Mouse (Mus musculus): ENCODE results near the gene Mog. TPM values are rescaled to one million over a fixed set of nuclear protein-coding genes. Genes with fewer than 3 reads are reported as not detected.
"Not testable (repeated sequence)": the region's sequence is repeated elsewhere in the genome, so short reads cannot be mapped to it uniquely, and the experiment has no call there.

Gene Mog
- polyA plus RNA-seq, 1 experiment from 2014 or later = not detected

DNA sequence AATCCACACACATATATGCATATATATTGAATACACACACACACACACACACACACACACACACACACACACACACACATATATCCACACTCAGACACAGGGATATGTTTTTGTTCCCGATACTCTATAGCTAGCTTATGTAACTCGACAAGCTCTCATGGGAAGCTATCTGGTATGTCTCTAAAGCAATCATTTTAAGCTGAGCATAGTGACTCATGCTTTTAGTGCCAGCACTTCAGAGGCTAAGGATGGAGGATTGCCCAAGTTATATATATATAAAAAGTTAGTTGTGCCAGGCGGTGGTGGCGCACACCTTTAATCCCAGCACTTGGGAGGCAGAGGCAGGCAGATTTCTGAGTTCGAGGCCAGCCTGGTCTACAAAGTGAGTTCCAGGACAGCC is 4.0 kb downstream of the Mog start:
- H3K4me3 ChIP-seq (ENCODE audit: control insufficient read depth in 1 of 2, insufficient read depth in 1 of 2, low read depth in 1 of 2, low read length in 2 of 2); H3K27me3 ChIP-seq (ENCODE audit: control insufficient read depth, insufficient read depth, low read length); H3K36me3 ChIP-seq (ENCODE audit: control insufficient read depth, insufficient read depth, low read length); H3K4me1 ChIP-seq (ENCODE audit: control insufficient read depth in 2 of 2, insufficient read depth in 2 of 2, low read length in 2 of 2); ATAC-seq (ENCODE audit: insufficient number of reproducible peaks, insufficient read depth, low FRiP score, low read depth); H3K4me2 ChIP-seq (ENCODE audit: low read length); H3K27ac ChIP-seq (replicated peaks in 1 of 2; ENCODE audit: control insufficient read depth in 1 of 2, insufficient read depth in 1 of 2, low read depth in 2 of 2, low read length in 2 of 2); H3K9ac ChIP-seq (ENCODE audit: low read length); H3K9me3 ChIP-seq (ENCODE audit: control insufficient read depth, low read length): not testable (repeated sequence)
- 80% methylated on average over 5 of the region's 5 CpGs for WGBS

- Histone ChIP-seq H3K4me1 (ENCODE audit: control insufficient read depth in 2 of 2, insufficient read depth in 2 of 2, low read length in 2 of 2) (no peaks in the 10 kb centered on the region), H3K27ac (replicated peaks in 1 of 2; ENCODE audit: control insufficient read depth in 1 of 2, insufficient read depth in 1 of 2, low read depth in 2 of 2, low read length in 2 of 2) (no peak overlapping the region), H3K9ac (ENCODE audit: low read length) (no peak overlapping the region), H3K36me3 (ENCODE audit: control insufficient read depth, insufficient read depth, low read length) (no peaks in the 10 kb centered on the region), H3K9me3 (ENCODE audit: control insufficient read depth, low read length) (no peaks in the 10 kb centered on the region), H3K27me3 (ENCODE audit: control insufficient read depth, insufficient read depth, low read length) (no peaks in the 10 kb centered on the region), H3K4me3 (ENCODE audit: control insufficient read depth in 1 of 2, insufficient read depth in 1 of 2, low read depth in 1 of 2, low read length in 2 of 2) (no peak overlapping the region), H3K4me2 (ENCODE audit: low read length) (no peak overlapping the region)
- WGBS = 84% methylated on average over 3 of the region's 3 CpGs
- ATAC-seq (ENCODE audit: insufficient number of reproducible peaks, insufficient read depth, low FRiP score, low read depth) = no peak
Measured at GRCm38 (mm10) chr17:37018328-37018727, 4.9 kb downstream of the Mog start.

DNA sequence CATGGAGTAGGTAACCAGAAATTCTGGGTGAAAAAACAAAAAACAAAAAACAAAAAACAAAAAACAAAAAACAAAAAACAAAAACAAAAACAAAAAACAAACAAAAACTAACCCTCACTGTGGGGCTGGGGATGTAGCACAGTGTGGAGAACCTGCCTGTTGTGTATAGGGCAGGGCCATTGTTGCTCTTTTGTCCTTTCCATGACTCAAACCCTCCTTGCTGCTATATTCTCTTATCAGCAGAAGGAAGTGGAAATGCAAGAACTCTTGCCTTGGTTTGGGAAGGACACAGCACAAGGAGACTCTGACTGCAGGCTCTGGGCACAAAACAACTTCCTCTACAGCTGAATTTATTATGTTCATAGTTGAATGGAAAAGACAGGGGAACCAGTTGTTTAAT is 6.9 kb downstream of the Mog start:
- Histone ChIP-seq H3K9me3 (ENCODE audit: control insufficient read depth, low read length) (no peaks in the 10 kb centered on the region), H3K27me3 (ENCODE audit: control insufficient read depth, insufficient read depth, low read length) (no peaks in the 10 kb centered on the region), H3K9ac (ENCODE audit: low read length) (no peak overlapping the region), H3K36me3 (ENCODE audit: control insufficient read depth, insufficient read depth, low read length) (peaks cover 3% of the 10 kb centered on the region), H3K4me3 (ENCODE audit: control insufficient read depth in 1 of 2, insufficient read depth in 1 of 2, low read depth in 1 of 2, low read length in 2 of 2) (no peak overlapping the region), H3K27ac (replicated peaks in 1 of 2; ENCODE audit: control insufficient read depth in 1 of 2, insufficient read depth in 1 of 2, low read depth in 2 of 2, low read length in 2 of 2) (no peak overlapping the region), H3K4me2 (ENCODE audit: low read length) (no peak overlapping the region), H3K4me1 (ENCODE audit: control insufficient read depth in 2 of 2, insufficient read depth in 2 of 2, low read length in 2 of 2) (no peaks in the 10 kb centered on the region)
- no peak for ATAC-seq (ENCODE audit: insufficient number of reproducible peaks, insufficient read depth, low FRiP score, low read depth)

DNA sequence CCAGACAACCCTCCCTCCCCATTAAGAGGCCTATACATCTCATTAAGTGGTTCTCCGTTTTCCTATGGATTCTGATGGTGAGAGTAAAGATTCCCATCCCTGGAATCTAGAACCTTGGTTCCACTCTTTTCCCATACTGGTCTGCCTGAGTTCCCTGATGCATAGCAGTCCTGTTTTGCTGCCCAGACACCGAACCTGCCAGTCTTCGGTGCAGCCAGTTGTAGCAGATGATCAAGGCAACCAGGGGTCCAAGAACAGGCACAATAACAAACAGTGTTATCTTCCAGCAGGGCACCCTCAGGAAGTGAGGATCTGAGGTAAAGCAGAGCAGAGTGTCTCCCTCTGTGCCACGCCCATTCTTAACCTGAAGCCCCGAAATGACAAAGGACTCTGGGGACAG is 11.1 kb downstream of the Mog start:
- no peaks in the 10 kb centered on the region for H3K4me1 ChIP-seq (ENCODE audit: control insufficient read depth in 2 of 2, insufficient read depth in 2 of 2, low read length in 2 of 2)
- no peak overlapping the region for H3K4me3 ChIP-seq (ENCODE audit: control insufficient read depth in 1 of 2, insufficient read depth in 1 of 2, low read depth in 1 of 2, low read length in 2 of 2)
- H3K4me2 ChIP-seq (ENCODE audit: low read length) = no peak overlapping the region
- 42% methylated on average over 5 of the region's 5 CpGs for WGBS
- H3K27ac ChIP-seq (replicated peaks in 1 of 2; ENCODE audit: control insufficient read depth in 1 of 2, insufficient read depth in 1 of 2, low read depth in 2 of 2, low read length in 2 of 2) = no peak overlapping the region
- ATAC-seq (ENCODE audit: insufficient number of reproducible peaks, insufficient read depth, low FRiP score, low read depth) = no peak
- no peaks in the 10 kb centered on the region for H3K9me3 ChIP-seq (ENCODE audit: control insufficient read depth, low read length)
- no peak overlapping the region for H3K9ac ChIP-seq (ENCODE audit: low read length)
- H3K27me3 ChIP-seq (ENCODE audit: control insufficient read depth, insufficient read depth, low read length) = no peaks in the 10 kb centered on the region
- peaks cover 45% of the 10 kb centered on the region for H3K36me3 ChIP-seq (ENCODE audit: control insufficient read depth, insufficient read depth, low read length)

GRCm38 (mm10) chr17:37011719-37012118 is 11.5 kb downstream of the Mog start:
- H3K4me2 ChIP-seq (ENCODE audit: low read length) = no peak overlapping the region
- H3K27me3 ChIP-seq (ENCODE audit: control insufficient read depth, insufficient read depth, low read length) = no peaks in the 10 kb centered on the region
- 75% methylated on average over 3 of the region's 3 CpGs for WGBS
- no peaks in the 10 kb centered on the region for H3K4me1 ChIP-seq (ENCODE audit: control insufficient read depth in 2 of 2, insufficient read depth in 2 of 2, low read length in 2 of 2)
- no peaks in the 10 kb centered on the region for H3K9me3 ChIP-seq (ENCODE audit: control insufficient read depth, low read length)
- H3K9ac ChIP-seq (ENCODE audit: low read length) = no peak overlapping the region
- H3K4me3 ChIP-seq (ENCODE audit: control insufficient read depth in 1 of 2, insufficient read depth in 1 of 2, low read depth in 1 of 2, low read length in 2 of 2) = no peak overlapping the region
- no peak overlapping the region for H3K27ac ChIP-seq (replicated peaks in 1 of 2; ENCODE audit: control insufficient read depth in 1 of 2, insufficient read depth in 1 of 2, low read depth in 2 of 2, low read length in 2 of 2)
- no peak for ATAC-seq (ENCODE audit: insufficient number of reproducible peaks, insufficient read depth, low FRiP score, low read depth)
- peaks cover 47% of the 10 kb centered on the region for H3K36me3 ChIP-seq (ENCODE audit: control insufficient read depth, insufficient read depth, low read length)

DNA sequence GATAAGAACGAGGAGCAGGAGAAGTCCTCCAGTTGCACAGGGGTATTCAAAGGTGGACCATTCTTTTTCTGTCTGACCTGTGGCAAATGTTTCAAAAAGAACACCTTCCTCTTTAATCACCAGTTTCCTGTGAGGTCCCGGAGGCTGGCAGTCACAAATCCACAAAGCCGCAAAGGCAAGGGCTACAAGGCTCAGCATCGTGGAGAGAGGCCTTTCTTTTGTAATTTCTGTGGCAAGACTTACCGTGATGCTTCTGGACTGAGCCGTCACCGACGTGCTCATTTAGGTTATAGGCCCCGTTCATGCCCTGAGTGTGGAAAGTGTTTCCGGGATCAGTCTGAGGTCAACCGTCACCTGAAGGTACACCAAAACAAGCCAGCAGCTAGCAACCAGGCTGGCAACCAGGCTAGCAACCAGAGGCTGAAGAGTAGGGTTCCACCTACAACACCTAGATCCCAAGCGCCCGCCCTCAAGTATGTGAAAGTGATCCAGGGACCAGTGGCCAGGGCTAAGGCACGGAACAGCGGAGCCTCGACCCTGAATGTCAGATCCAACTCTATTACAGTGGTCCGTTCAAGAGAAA is 13.6 kb downstream of the Mog start:
- no peaks in the 10 kb centered on the region for H3K4me1 ChIP-seq (ENCODE audit: control insufficient read depth in 2 of 2, insufficient read depth in 2 of 2, low read length in 2 of 2)
- no peak overlapping the region for H3K4me2 ChIP-seq (ENCODE audit: low read length)
- H3K36me3 ChIP-seq (ENCODE audit: control insufficient read depth, insufficient read depth, low read length) = peaks cover 66% of the 10 kb centered on the region
- H3K27ac ChIP-seq (replicated peaks in 1 of 2; ENCODE audit: control insufficient read depth in 1 of 2, insufficient read depth in 1 of 2, low read depth in 2 of 2, low read length in 2 of 2) = no peak overlapping the region
- H3K9me3 ChIP-seq (ENCODE audit: control insufficient read depth, low read length) = no peaks in the 10 kb centered on the region
- H3K9ac ChIP-seq (ENCODE audit: low read length) = no peak overlapping the region
- no peak overlapping the region for H3K4me3 ChIP-seq (ENCODE audit: control insufficient read depth in 1 of 2, insufficient read depth in 1 of 2, low read depth in 1 of 2, low read length in 2 of 2)
- ATAC-seq (ENCODE audit: insufficient number of reproducible peaks, insufficient read depth, low FRiP score, low read depth) = no peak
- H3K27me3 ChIP-seq (ENCODE audit: control insufficient read depth, insufficient read depth, low read length) = no peaks in the 10 kb centered on the region
- WGBS = 89% methylated on average over 17 of the region's 17 CpGs

GRCm38 (mm10) chr17:37008161-37008560 is 15.0 kb downstream of the Mog start:
- H3K9ac ChIP-seq (ENCODE audit: low read length) = no peak overlapping the region
- peaks cover 69% of the 10 kb centered on the region for H3K36me3 ChIP-seq (ENCODE audit: control insufficient read depth, insufficient read depth, low read length)
- H3K4me1 ChIP-seq (ENCODE audit: control insufficient read depth in 2 of 2, insufficient read depth in 2 of 2, low read length in 2 of 2) = no peaks in the 10 kb centered on the region; a peak in 1 of 4 replicates
- H3K27me3 ChIP-seq (ENCODE audit: control insufficient read depth, insufficient read depth, low read length) = no peaks in the 10 kb centered on the region
- ATAC-seq (ENCODE audit: insufficient number of reproducible peaks, insufficient read depth, low FRiP score, low read depth) = no peak
- H3K4me2 ChIP-seq (ENCODE audit: low read length) = no peak overlapping the region
- no peak overlapping the region for H3K27ac ChIP-seq (replicated peaks in 1 of 2; ENCODE audit: control insufficient read depth in 1 of 2, insufficient read depth in 1 of 2, low read depth in 2 of 2, low read length in 2 of 2)
- H3K9me3 ChIP-seq (ENCODE audit: control insufficient read depth, low read length) = no peaks in the 10 kb centered on the region
- no peak overlapping the region for H3K4me3 ChIP-seq (ENCODE audit: control insufficient read depth in 1 of 2, insufficient read depth in 1 of 2, low read depth in 1 of 2, low read length in 2 of 2)
- 78% methylated on average over 6 of the region's 6 CpGs for WGBS

- Histone ChIP-seq H3K4me1 (ENCODE audit: control insufficient read depth in 2 of 2, insufficient read depth in 2 of 2, low read length in 2 of 2) (no peaks in the 10 kb centered on the region; a peak in 1 of 4 replicates), H3K27me3 (ENCODE audit: control insufficient read depth, insufficient read depth, low read length) (no peaks in the 10 kb centered on the region), H3K9ac (ENCODE audit: low read length) (peak overlapping the region; percentile 92), H3K4me3 (ENCODE audit: control insufficient read depth in 1 of 2, insufficient read depth in 1 of 2, low read depth in 1 of 2, low read length in 2 of 2) (peak overlapping the region; percentile 82 to 86), H3K9me3 (ENCODE audit: control insufficient read depth, low read length) (no peaks in the 10 kb centered on the region), H3K36me3 (ENCODE audit: control insufficient read depth, insufficient read depth, low read length) (peaks cover 36% of the 10 kb centered on the region), H3K27ac (replicated peaks in 1 of 2; ENCODE audit: control insufficient read depth in 1 of 2, insufficient read depth in 1 of 2, low read depth in 2 of 2, low read length in 2 of 2) (no peak overlapping the region), H3K4me2 (ENCODE audit: low read length) (peak overlapping the region; percentile 94)
- no peak for ATAC-seq (ENCODE audit: insufficient number of reproducible peaks, insufficient read depth, low FRiP score, low read depth)
- 39% methylated on average over 3 of the region's 4 CpGs for WGBS
Measured at GRCm38 (mm10) chr17:37003366-37003765, 19.8 kb downstream of the Mog start.

Data from heart, embryonic 14.5 days (tissue).